Mouse (Mus musculus) hindbrain, embryonic 16.5 days (tissue): ENCODE data around the gene Vmn1r16. TPM values are rescaled to one million over a fixed set of nuclear protein-coding genes. Genes with fewer than 3 reads are reported as not detected.
"Not testable (repeated sequence)": the region's sequence is repeated elsewhere in the genome, so short reads cannot be mapped to it uniquely, and the experiment has no call there.

Experiments
- ATAC-seq: fragments of 200-750 bp; cut with Nextera tagmentation; 2 replicates; pipeline ENCODE4 v1.8.0; 2017; ENCODE audit warnings: moderate TSS enrichment, moderate library complexity
- H3K27ac ChIP-seq: fragments of 300-500 bp; sonication (generic); 2 replicates; pipeline ENCODE4 v1.5.1; 2014; ENCODE audit warnings: low read depth, mild to moderate bottlenecking, control low read depth, low read length, moderate library complexity
- H3K27me3 ChIP-seq: fragments of 300-500 bp; sonication (generic); replicated peaks from 2 replicates; pipeline ENCODE4 v1.6.1; 2014; ENCODE audit warnings: low read length; ENCODE audit not compliant: control insufficient read depth, insufficient read depth
- H3K36me3 ChIP-seq: fragments of 300-500 bp; sonication (generic); 2 replicates; pipeline ENCODE4 v1.6.1; 2014; ENCODE audit warnings: mild to moderate bottlenecking, low read length, moderate library complexity, mixed read lengths; ENCODE audit not compliant: control insufficient read depth, insufficient read depth
- H3K4me1 ChIP-seq: fragments of 300-500 bp; sonication (generic); 2 replicates; pipeline ENCODE4 v1.6.1; 2014; ENCODE audit warnings: low read depth, low read length; ENCODE audit not compliant: control insufficient read depth, insufficient read depth
- H3K4me2 ChIP-seq: fragments of 300-500 bp; sonication (generic); 2 replicates; pipeline ENCODE4 v1.6.1; 2014; ENCODE audit warnings: mild to moderate bottlenecking, low read length, control low read depth, moderate library complexity
- H3K4me3 ChIP-seq: fragments of 300-500 bp; sonication (generic); 2 replicates; pipeline ENCODE4 v1.5.1; 2014; ENCODE audit warnings: mild to moderate bottlenecking, low read length, control low read depth, moderate library complexity
- H3K9ac ChIP-seq: fragments of 300-500 bp; sonication (generic); 2 replicates; pipeline ENCODE4 v1.6.1; 2014; ENCODE audit warnings: low read depth, mild to moderate bottlenecking, control low read depth, low read length, moderate library complexity
- H3K9me3 ChIP-seq: fragments of 300-500 bp; sonication (generic); 2 replicates; pipeline ENCODE4 v1.6.1; 2014; ENCODE audit warnings: mild to moderate bottlenecking, low read length, moderate library complexity; ENCODE audit not compliant: control insufficient read depth
- WGBS: fragments of 180-500 bp; shearing (Covaris S2); extraction: QIAGEN DNeasy Blood & Tissue Kit; methylation state at CpG from one replicate; pipeline ENCODE4 v1.1.7; 2014; 5-methylcytosine and 5-hydroxymethylcytosine counted together
- polyA plus RNA-seq: library from polyadenylated mRNA; unstranded; fragments of >200 nt; fragmentation: Nextera tagmentation; extraction: Ambion mirVana; gene quantifications from 2 replicates; pipeline ENCODE4 v1.2.1, GENCODE M21; 2015

The Vmn1r16 gene
- polyA plus RNA-seq, result not detected in 2 replicates

DNA sequence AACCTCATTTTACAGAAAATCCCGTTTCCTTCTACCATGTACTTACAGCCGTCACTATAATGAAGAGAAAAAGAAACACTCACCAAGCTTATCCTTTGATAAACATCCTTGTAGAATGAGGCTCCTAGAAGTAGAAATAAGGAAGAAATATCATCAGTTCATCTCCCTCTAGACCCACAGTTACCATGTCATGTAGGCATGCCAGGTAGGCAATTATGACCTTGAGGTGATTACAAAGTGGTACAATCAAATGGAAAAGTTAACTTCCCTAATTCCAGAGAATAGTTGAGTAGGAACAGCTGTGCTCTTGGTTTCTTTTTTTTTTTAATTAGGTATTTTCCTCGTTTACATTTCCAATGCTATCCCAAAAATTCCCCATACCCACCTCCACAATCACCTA is at the start of gene Vmn1r16:
Gene Vmn1r16 (minus strand): TSS at position 101 of the 400 bp plus-strand sequence.
- no peak for ATAC-seq
- H3K36me3 ChIP-seq, result no peaks in the 10 kb centered on the region
- WGBS, result 81% methylated on average over 3 of the region's 3 CpGs
- H3K4me1 ChIP-seq, result no peaks in the 10 kb centered on the region
- no peak within 1 kb of the TSS for H3K9ac ChIP-seq
- no peaks in the 10 kb centered on the region for H3K9me3 ChIP-seq
- H3K4me3 ChIP-seq, result no peak within 1 kb of the TSS
- H3K27me3 ChIP-seq, result no peaks in the 10 kb centered on the region
- no peak within 1 kb of the TSS for H3K4me2 ChIP-seq
- no peak within 1 kb of the TSS for H3K27ac ChIP-seq

DNA sequence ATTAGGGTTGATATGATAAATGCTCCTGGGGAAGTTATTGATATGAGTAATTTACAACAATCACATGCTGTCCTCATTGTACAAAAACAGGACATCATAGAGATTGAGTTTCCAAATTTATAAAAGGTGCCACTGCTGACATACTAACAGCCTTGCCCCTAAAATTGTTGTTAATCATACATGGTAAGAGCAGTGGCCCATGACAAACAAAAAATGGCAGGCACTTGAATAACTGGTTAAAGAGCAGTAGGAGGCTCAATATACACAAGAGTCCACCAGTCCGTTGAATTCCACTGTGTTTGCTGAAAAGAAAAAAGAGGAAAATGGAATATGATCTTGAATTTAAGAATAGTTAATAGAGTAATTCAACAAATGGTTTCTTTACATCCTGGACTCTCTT is 38.2 kb upstream of the Vmn1r16 start:
- no peaks in the 10 kb centered on the region for H3K4me1 ChIP-seq
- H3K9me3 ChIP-seq, result no peaks in the 10 kb centered on the region
- H3K4me2 ChIP-seq, result no peak overlapping the region
- ATAC-seq, result no peak
- H3K9ac ChIP-seq, result no peak overlapping the region
- no peak overlapping the region for H3K27ac ChIP-seq
- no peak overlapping the region for H3K4me3 ChIP-seq
- H3K36me3 ChIP-seq, result no peaks in the 10 kb centered on the region
- H3K27me3 ChIP-seq, result no peaks in the 10 kb centered on the region
- 85% methylated on average over 1 of the region's 1 CpGs for WGBS

DNA sequence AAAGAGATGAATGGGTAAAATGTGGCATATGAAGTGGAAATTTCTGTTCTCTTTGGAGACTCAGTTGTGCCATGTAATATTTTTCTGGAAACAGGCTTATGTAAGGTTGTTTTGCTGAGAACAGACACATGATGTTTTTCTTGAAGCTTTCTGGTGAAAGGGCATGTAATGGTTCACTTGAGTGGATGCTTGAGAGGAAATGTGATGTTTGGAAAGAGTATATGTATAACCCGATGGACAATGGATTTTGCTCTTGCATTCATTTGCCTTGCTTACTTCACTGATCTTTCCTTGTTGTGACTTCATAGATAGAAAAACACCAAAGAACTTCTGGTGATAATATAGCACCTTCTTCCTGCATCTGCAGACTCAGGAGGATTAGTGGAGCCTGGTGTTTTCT is 36.6 kb upstream of the Vmn1r16 start:
- H3K9ac ChIP-seq, H3K4me2 ChIP-seq, H3K9me3 ChIP-seq, ATAC-seq, H3K36me3 ChIP-seq, H3K4me3 ChIP-seq, H3K27ac ChIP-seq, H3K4me1 ChIP-seq, H3K27me3 ChIP-seq: not testable (repeated sequence)
- WGBS, result 96% methylated on average over 1 of the region's 1 CpGs

DNA sequence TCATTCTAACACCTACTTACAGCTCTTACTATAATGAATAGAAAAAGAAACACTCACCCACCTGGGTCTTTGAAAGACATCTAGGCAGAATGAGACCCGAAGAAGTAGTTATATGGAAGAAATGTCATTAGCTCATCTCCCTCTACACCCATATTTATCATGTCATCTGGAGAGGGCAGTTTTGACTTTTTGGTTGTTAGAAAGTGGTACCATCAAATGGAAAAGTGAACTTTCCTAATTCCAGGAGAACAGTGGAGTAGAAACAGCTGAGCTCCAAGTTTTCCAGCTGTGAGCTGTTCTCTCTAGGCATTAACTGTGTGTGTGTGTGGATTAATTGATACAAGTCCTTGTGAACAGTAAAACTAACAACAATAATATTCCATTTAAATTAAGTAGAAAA is 34.3 kb upstream of the Vmn1r16 start, which contains the start of gene Vmn1r17:
Gene Vmn1r17 (minus strand): TSS at position 101 of the 400 bp plus-strand sequence.
- Histone ChIP-seq H3K27ac (no peak within 1 kb of the TSS), H3K27me3 (no peaks in the 10 kb centered on the region), H3K4me1 (no peaks in the 10 kb centered on the region), H3K4me2 (no peak within 1 kb of the TSS), H3K9ac (no peak within 1 kb of the TSS), H3K9me3 (no peaks in the 10 kb centered on the region), H3K4me3 (no peak within 1 kb of the TSS), H3K36me3 (no peaks in the 10 kb centered on the region)
- 97% methylated on average over 1 of the region's 1 CpGs for WGBS
- ATAC-seq, result no peak

DNA sequence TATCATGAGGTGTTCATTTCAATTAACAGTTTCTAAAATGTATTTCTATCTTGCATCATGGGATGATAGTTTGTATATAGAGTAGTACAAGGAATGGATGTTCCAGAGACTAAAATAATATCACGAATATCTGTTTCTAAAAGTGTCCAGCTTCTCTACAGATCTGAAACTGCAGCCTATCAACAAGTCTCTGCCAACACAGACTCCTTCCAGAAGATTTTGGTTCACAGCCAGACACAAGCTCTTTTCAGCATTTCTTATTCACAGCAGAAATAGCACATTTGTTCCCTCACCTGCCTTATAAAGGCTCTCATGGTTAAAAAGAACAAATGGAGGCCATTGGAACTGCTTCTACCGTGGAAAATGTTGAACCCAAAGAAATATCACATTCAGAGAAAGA is 27.6 kb upstream of the Vmn1r16 start:
- no peak for ATAC-seq
- no peaks in the 10 kb centered on the region for H3K36me3 ChIP-seq
- 82% methylated on average over 2 of the region's 2 CpGs for WGBS

DNA sequence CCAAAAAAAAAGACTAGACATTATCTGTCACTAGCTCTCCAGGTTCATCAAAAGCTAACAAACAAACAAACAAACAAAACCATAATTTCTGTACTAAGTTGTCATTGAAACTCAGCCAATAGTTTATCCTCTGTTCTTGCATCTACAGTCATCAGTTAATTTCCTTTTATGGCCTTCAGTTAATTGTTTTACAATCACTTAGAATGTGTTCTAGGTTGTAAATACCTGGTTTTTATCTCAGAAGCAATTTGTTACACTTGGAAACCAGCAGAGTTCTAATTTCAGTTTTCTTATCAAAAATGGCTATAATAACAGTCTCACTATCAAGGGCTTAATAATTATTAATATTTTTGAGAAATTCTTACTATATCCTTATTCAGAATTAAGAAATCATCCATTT is 3.1 kb downstream of the Vmn1r16 start:
- ATAC-seq, result no peak
- Histone ChIP-seq H3K27ac (no peak overlapping the region), H3K27me3 (no peaks in the 10 kb centered on the region), H3K4me2 (no peak overlapping the region), H3K9ac (no peak overlapping the region), H3K4me1 (no peaks in the 10 kb centered on the region), H3K4me3 (no peak overlapping the region), H3K9me3 (no peaks in the 10 kb centered on the region), H3K36me3 (no peaks in the 10 kb centered on the region)

More for the DNA sequence above, 27.6 kb upstream of the Vmn1r16 start:
- Histone ChIP-seq H3K4me3 (no peak overlapping the region), H3K9ac (no peak overlapping the region), H3K27ac (no peak overlapping the region), H3K9me3 (no peaks in the 10 kb centered on the region), H3K4me2 (no peak overlapping the region), H3K4me1 (no peaks in the 10 kb centered on the region), H3K27me3 (no peaks in the 10 kb centered on the region)

DNA sequence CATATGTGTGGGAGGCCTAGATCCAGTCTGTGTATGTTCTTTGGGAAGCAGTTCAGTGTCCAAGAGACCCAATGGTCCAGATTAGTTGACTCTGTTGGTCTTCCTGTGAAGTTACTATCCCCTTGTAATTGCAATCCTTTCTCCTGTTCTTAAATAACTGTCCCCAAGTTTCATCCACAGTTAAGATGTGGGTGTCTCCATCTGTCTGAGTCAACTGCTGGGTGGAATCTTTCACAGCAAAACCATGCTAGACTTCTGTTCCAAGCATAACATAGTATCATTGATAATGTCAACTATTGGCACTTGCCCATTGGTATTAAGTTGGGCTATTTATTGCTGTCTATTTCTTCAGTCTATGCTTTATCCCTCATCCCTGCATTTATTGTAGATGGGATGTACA is 50.3 kb downstream of the Vmn1r16 start:
- Histone ChIP-seq H3K4me1 (no peaks in the 10 kb centered on the region), H3K27me3 (no peaks in the 10 kb centered on the region), H3K36me3 (no peaks in the 10 kb centered on the region), H3K4me2 (no peak overlapping the region), H3K9me3 (no peaks in the 10 kb centered on the region), H3K27ac (no peak overlapping the region), H3K9ac (no peak overlapping the region), H3K4me3 (no peak overlapping the region)
- no peak for ATAC-seq

DNA sequence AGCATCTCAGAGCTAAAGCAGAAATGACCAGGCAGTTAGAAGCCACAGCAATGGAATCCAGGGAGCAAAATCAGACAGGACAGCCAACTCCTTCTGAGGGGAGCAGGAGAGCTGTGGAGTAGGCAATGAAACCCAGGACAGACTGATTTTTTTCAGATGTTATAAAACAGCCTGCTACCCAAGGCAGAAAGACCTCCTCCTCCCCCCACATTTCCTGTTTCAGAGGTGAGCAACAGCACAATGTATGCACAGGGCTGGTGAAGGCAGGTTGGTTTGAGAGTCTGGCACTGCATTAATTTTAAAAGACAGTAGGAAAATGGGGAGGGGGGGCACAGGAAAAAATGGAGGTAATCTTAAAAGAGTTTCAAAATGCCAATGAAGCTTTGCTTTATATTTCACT is 56.8 kb downstream of the Vmn1r16 start:
- H3K27me3 ChIP-seq, result no peaks in the 10 kb centered on the region
- H3K36me3 ChIP-seq, result no peaks in the 10 kb centered on the region
- H3K4me3 ChIP-seq, result no peak overlapping the region
- no peak overlapping the region for H3K27ac ChIP-seq
- no peaks in the 10 kb centered on the region for H3K9me3 ChIP-seq
- no peak overlapping the region for H3K4me2 ChIP-seq
- ATAC-seq, result no peak
- H3K4me1 ChIP-seq, result no peaks in the 10 kb centered on the region
- no peak overlapping the region for H3K9ac ChIP-seq

DNA sequence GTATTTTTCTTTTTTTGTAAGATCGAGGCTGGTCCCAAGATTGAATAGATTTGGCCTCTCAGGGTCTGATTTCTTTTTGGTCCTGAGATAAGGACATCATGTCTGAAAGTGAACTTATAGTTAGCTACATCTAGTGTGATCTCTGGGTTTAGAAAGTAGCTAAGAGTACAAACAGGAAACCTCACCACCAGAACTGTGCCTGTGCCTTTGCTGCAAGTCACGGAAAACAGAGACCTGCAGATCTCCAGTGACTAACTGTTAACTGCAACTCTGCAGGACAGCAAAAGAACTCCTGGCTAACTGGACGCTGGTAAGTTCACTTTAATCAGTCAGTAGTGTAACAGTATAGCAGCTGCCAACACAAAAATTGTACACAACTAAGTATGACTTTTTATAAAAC is 57.4 kb downstream of the Vmn1r16 start:
- no peaks in the 10 kb centered on the region for H3K4me1 ChIP-seq
- no peaks in the 10 kb centered on the region for H3K9me3 ChIP-seq
- no peak overlapping the region for H3K4me2 ChIP-seq
- H3K36me3 ChIP-seq, result no peaks in the 10 kb centered on the region
- ATAC-seq, result no peak
- 80% methylated on average over 3 of the region's 3 CpGs for WGBS
- no peaks in the 10 kb centered on the region for H3K27me3 ChIP-seq
- H3K9ac ChIP-seq, result no peak overlapping the region
- no peak overlapping the region for H3K27ac ChIP-seq
- no peak overlapping the region for H3K4me3 ChIP-seq
